Mouse (Mus musculus): ENCODE results near the gene Agpat1. TPM values are rescaled to one million over a fixed set of nuclear protein-coding genes. Genes with fewer than 3 reads are reported as not detected.

Gene Agpat1
- polyA plus RNA-seq, 1 experiment from 2014 or later = 88.6 TPM

GRCm38 (mm10) chr17:34593752-34594525, 10.1 kb upstream of the Agpat1 start:
- peak; percentile 17 for DNase-seq (ENCODE audit: low spot score)
- ATAC-seq = no peak
- peaks cover 22% of the 10 kb centered on the region for H3K4me1 ChIP-seq (ENCODE audit: control insufficient read depth, insufficient read depth, low read length)
- H3K4me2 ChIP-seq (ENCODE audit: low read length) = peak overlapping the region; percentile 84
- peak overlapping the region; percentile 86 for H3K4me3 ChIP-seq (ENCODE audit: low read depth, low read length)
- H3K27me3 ChIP-seq (replicated peaks; ENCODE audit: control insufficient read depth, insufficient read depth, low read length) = no peaks in the 10 kb centered on the region
- H3K9ac ChIP-seq (ENCODE audit: low read length) = peak overlapping the region; percentile 99
- H3K27ac ChIP-seq (ENCODE audit: low read depth, low read length) = peak overlapping the region; percentile 98
- 50% methylated on average over 33 of the region's 34 CpGs for WGBS
- H3K36me3 ChIP-seq (ENCODE audit: control insufficient read depth, insufficient read depth, low read length) = peaks cover 22% of the 10 kb centered on the region
- H3K9me3 ChIP-seq (replicated peaks; ENCODE audit: control insufficient read depth, low read length) = no peaks in the 10 kb centered on the region

- no peak overlapping the region for H3K9ac ChIP-seq (ENCODE audit: low read length)
- no peak for DNase-seq (ENCODE audit: low spot score)
- H3K27me3 ChIP-seq (replicated peaks; ENCODE audit: control insufficient read depth, insufficient read depth, low read length) = no peaks in the 10 kb centered on the region
- H3K27ac ChIP-seq (ENCODE audit: low read depth, low read length) = no peak overlapping the region
- H3K9me3 ChIP-seq (replicated peaks; ENCODE audit: control insufficient read depth, low read length) = no peaks in the 10 kb centered on the region
- peaks cover 15% of the 10 kb centered on the region for H3K4me1 ChIP-seq (ENCODE audit: control insufficient read depth, insufficient read depth, low read length)
- peaks cover 35% of the 10 kb centered on the region for H3K36me3 ChIP-seq (ENCODE audit: control insufficient read depth, insufficient read depth, low read length)
- H3K4me3 ChIP-seq (ENCODE audit: low read depth, low read length) = no peak overlapping the region
- WGBS = 79% methylated on average over 8 of the region's 8 CpGs
- ATAC-seq = no peak
- no peak overlapping the region for H3K4me2 ChIP-seq (ENCODE audit: low read length)
Observed at GRCm38 (mm10) chr17:34596098-34596497, 8.0 kb upstream of the Agpat1 start.

GRCm38 (mm10) chr17:34597566-34598095, 6.4 kb upstream of the Agpat1 start, which contains the start of gene Ager:
Ager (plus strand) TSS chr17:34597862.
- Histone ChIP-seq H3K4me2 (ENCODE audit: low read length) (no peak within 1 kb of the TSS), H3K27ac (ENCODE audit: low read depth, low read length) (no peak within 1 kb of the TSS), H3K9ac (ENCODE audit: low read length) (no peak within 1 kb of the TSS), H3K36me3 (ENCODE audit: control insufficient read depth, insufficient read depth, low read length) (peaks cover 46% of the 10 kb centered on the region), H3K4me1 (ENCODE audit: control insufficient read depth, insufficient read depth, low read length) (peaks cover 14% of the 10 kb centered on the region), H3K27me3 (replicated peaks; ENCODE audit: control insufficient read depth, insufficient read depth, low read length) (no peaks in the 10 kb centered on the region), H3K9me3 (replicated peaks; ENCODE audit: control insufficient read depth, low read length) (no peaks in the 10 kb centered on the region), H3K4me3 (ENCODE audit: low read depth, low read length) (no peak within 1 kb of the TSS)
- DNase-seq (ENCODE audit: low spot score) (no peak), ATAC-seq (no peak)
- 25% methylated on average over 6 of the region's 6 CpGs for WGBS

GRCm38 (mm10) chr17:34599891-34600290, 4.2 kb upstream of the Agpat1 start:
- Histone ChIP-seq H3K27ac (ENCODE audit: low read depth, low read length) (no peak overlapping the region), H3K4me3 (ENCODE audit: low read depth, low read length) (no peak overlapping the region), H3K4me2 (ENCODE audit: low read length) (no peak overlapping the region), H3K4me1 (ENCODE audit: control insufficient read depth, insufficient read depth, low read length) (peaks cover 9% of the 10 kb centered on the region), H3K9ac (ENCODE audit: low read length) (no peak overlapping the region), H3K27me3 (replicated peaks; ENCODE audit: control insufficient read depth, insufficient read depth, low read length) (no peaks in the 10 kb centered on the region), H3K36me3 (ENCODE audit: control insufficient read depth, insufficient read depth, low read length) (peaks cover 36% of the 10 kb centered on the region), H3K9me3 (replicated peaks; ENCODE audit: control insufficient read depth, low read length) (no peaks in the 10 kb centered on the region)
- no peak for ATAC-seq
- 70% methylated on average over 9 of the region's 9 CpGs for WGBS
- no peak for DNase-seq (ENCODE audit: low spot score)

GRCm38 (mm10) chr17:34601796-34602195, 2.3 kb upstream of the Agpat1 start:
- Histone ChIP-seq H3K4me2 (ENCODE audit: low read length) (peak overlapping the region; percentile 66; the same call in 1 of the 2 replicates), H3K27me3 (replicated peaks; ENCODE audit: control insufficient read depth, insufficient read depth, low read length) (no peaks in the 10 kb centered on the region), H3K4me3 (ENCODE audit: low read depth, low read length) (no peak overlapping the region), H3K9ac (ENCODE audit: low read length) (no peak overlapping the region), H3K27ac (ENCODE audit: low read depth, low read length) (no peak overlapping the region), H3K36me3 (ENCODE audit: control insufficient read depth, insufficient read depth, low read length) (peaks cover 24% of the 10 kb centered on the region), H3K9me3 (replicated peaks; ENCODE audit: control insufficient read depth, low read length) (no peaks in the 10 kb centered on the region), H3K4me1 (ENCODE audit: control insufficient read depth, insufficient read depth, low read length) (peaks cover 19% of the 10 kb centered on the region)
- ATAC-seq (no peak), DNase-seq (ENCODE audit: low spot score) (no peak)
- 90% methylated on average over 12 of the region's 12 CpGs for WGBS

- peak within 1 kb of the TSS; percentile 84 for H3K9ac ChIP-seq (ENCODE audit: low read length)
- WGBS = under 1% methylated on average over 30 of the region's 30 CpGs
- H3K4me1 ChIP-seq (ENCODE audit: control insufficient read depth, insufficient read depth, low read length) = peaks cover 23% of the 10 kb centered on the region
- DNase-seq (ENCODE audit: low spot score) (peak; percentile 100), ATAC-seq (peak; percentile 96)
- H3K27ac ChIP-seq (ENCODE audit: low read depth, low read length) = peak within 1 kb of the TSS; percentile 85
- no peaks in the 10 kb centered on the region for H3K27me3 ChIP-seq (replicated peaks; ENCODE audit: control insufficient read depth, insufficient read depth, low read length)
- H3K4me3 ChIP-seq (ENCODE audit: low read depth, low read length) = peak within 1 kb of the TSS; percentile 92
- H3K9me3 ChIP-seq (replicated peaks; ENCODE audit: control insufficient read depth, low read length) = no peaks in the 10 kb centered on the region
- H3K36me3 ChIP-seq (ENCODE audit: control insufficient read depth, insufficient read depth, low read length) = peaks cover 26% of the 10 kb centered on the region
- H3K4me2 ChIP-seq (ENCODE audit: low read length) = peak within 1 kb of the TSS; percentile 77
Observed at GRCm38 (mm10) chr17:34603375-34604060, 544 bp upstream of the Agpat1 start, which contains the start of gene Rnf5. Rnf5 (minus strand) TSS chr17:34603690.

- 18% methylated on average over 24 of the region's 24 CpGs for WGBS
- Histone ChIP-seq H3K4me2 (ENCODE audit: low read length) (peak overlapping the region; percentile 77), H3K9ac (ENCODE audit: low read length) (peak overlapping the region; percentile 98), H3K9me3 (replicated peaks; ENCODE audit: control insufficient read depth, low read length) (no peaks in the 10 kb centered on the region), H3K36me3 (ENCODE audit: control insufficient read depth, insufficient read depth, low read length) (peaks cover 26% of the 10 kb centered on the region), H3K4me1 (ENCODE audit: control insufficient read depth, insufficient read depth, low read length) (peaks cover 23% of the 10 kb centered on the region), H3K4me3 (ENCODE audit: low read depth, low read length) (peak overlapping the region; percentile 92), H3K27me3 (replicated peaks; ENCODE audit: control insufficient read depth, insufficient read depth, low read length) (no peaks in the 10 kb centered on the region), H3K27ac (ENCODE audit: low read depth, low read length) (peak overlapping the region; percentile 85)
- ATAC-seq = no peak
- no peak for DNase-seq (ENCODE audit: low spot score)
Observed at GRCm38 (mm10) chr17:34604511-34605237, 612 bp downstream of the Agpat1 start.

GRCm38 (mm10) chr17:34605609-34606008, 1.5 kb downstream of the Agpat1 start:
- H3K27me3 ChIP-seq (replicated peaks; ENCODE audit: control insufficient read depth, insufficient read depth, low read length) = no peaks in the 10 kb centered on the region
- peak; percentile 97 for DNase-seq (ENCODE audit: low spot score)
- ATAC-seq = peak; percentile 57
- WGBS = 0% methylated on average over 21 of the region's 30 CpGs
- peak overlapping the region; percentile 85 for H3K27ac ChIP-seq (ENCODE audit: low read depth, low read length)
- peaks cover 21% of the 10 kb centered on the region for H3K36me3 ChIP-seq (ENCODE audit: control insufficient read depth, insufficient read depth, low read length)
- H3K4me3 ChIP-seq (ENCODE audit: low read depth, low read length) = peak overlapping the region; percentile 92
- H3K4me2 ChIP-seq (ENCODE audit: low read length) = peak overlapping the region; percentile 77
- peak overlapping the region; percentile 98 for H3K9ac ChIP-seq (ENCODE audit: low read length)
- H3K4me1 ChIP-seq (ENCODE audit: control insufficient read depth, insufficient read depth, low read length) = peaks cover 23% of the 10 kb centered on the region
- H3K9me3 ChIP-seq (replicated peaks; ENCODE audit: control insufficient read depth, low read length) = no peaks in the 10 kb centered on the region
